Mouse (Mus musculus) inflammation-experienced regulatory T-cells, adult 16 weeks (primary cell): Measurements from ENCODE around the gene Timp3. TPM values are rescaled to one million over a fixed set of nuclear protein-coding genes. Genes with fewer than 3 reads are reported as not detected.

Experiments
- polyA plus RNA-seq: library from polyadenylated mRNA; unstranded; fragments of 100-300 nt; shearing (Covaris generic); gene quantifications from one replicate; pipeline ENCODE4 v1.2.1, GENCODE M21; 2017

Timp3 gene
- 0.16 TPM for polyA plus RNA-seq

GRCm38 (mm10) chr10:86300293-86301116 is at the start of gene Timp3:
TSS of gene Timp3 (plus strand) at chr10:86300372.

Other genes with a start within 250 kb of the Timp3 start
- not detected for gene Syn3, start 198.5 kb downstream of the Timp3 start, polyA plus RNA-seq